Mouse (Mus musculus): ENCODE measurements around the gene Olfr774.
"Not testable (repeated sequence)": the region's sequence is repeated elsewhere in the genome, so short reads cannot be mapped to it uniquely, and the experiment has no call there.

Gene Olfr774

DNA sequence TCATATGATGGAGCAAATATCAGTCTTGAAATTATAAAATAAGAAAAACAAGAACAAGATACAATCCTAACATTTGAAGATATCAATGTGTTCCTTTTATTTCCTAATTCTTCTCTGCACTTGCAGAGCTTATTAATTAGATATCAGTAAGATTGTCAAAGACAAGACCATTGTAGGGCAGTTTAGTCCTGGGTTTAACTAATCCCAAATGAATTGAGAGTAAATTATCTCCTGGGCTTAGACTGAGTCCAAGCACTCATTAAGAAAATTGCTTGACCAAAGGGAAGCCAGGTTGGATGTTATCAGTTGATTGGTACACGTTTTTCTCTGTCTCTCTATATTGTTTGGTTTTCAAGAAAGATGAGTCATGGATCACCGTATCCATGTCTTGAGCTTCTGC lies at the start of gene Olfr774:
Gene Olfr774 (plus strand): TSS at position 301 of the 400 bp plus-strand sequence.
- no peak for DNase-seq (ENCODE audit: low spot score in 2 of 2)

DNA sequence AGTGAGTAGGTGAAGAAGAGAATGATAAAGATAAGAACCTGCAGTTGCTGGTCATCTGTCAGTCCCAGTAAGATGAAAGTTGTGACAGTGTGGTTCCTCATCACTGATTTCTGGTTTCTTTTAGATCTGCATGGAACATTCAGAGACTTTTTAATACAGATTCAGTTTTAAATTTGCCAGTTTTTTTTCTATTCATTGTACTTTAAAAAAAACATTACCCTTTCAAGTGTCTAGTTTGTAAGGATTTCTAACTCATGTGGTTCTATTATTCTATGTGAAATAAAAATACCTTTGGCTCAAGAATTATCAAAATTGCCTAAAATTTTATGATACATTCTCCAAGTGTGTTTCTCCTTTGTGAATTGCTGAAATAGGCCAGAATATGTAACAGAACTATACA lies 48.7 kb upstream of the Olfr774 start, which contains the start of gene Olfr773:
Gene Olfr773 (minus strand): TSS at position 101 of the 400 bp plus-strand sequence.
- DNase-seq (ENCODE audit: low spot score in 2 of 2): not testable (repeated sequence)

DNA sequence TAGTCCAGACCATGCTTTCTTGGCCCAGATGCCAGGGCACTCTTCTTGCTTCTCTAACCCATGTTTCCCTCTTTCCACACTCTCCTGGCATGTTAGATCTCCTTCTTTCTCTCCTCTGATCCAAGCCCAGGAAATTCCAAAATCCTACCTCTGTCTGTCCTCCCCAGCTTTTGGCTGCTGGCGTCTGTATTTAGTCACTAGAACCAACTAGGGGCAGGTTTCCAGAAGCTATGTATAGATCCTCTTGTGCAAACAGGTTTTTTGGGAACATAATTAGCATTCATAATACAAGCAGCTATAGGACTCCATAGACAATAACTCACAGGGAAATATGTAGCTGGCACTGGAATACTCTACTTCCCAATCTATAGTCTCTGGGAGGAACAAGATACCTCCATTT lies 5.3 kb upstream of the Olfr774 start:
- DNase-seq (ENCODE audit: low spot score in 2 of 2): no peak

DNA sequence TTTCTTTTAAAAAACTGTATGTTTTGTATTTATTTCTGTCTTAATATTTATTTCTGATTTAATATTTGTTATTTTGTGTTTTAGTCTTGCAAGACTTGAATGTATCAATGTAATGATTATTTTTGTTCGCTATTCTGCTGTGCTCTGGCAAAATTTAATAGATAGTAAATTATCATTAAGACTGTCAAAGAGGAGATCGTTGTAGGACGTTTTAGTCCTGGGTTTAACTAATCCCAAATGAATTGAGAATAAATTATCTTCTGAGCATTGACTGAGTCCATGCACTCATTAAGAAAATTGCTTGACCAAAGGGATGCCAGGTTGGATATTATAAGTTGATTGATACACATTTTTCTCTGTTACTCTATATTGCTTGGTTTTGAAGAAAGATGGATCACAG lies 12.1 kb downstream of the Olfr774 start, which contains the start of gene Olfr775:
Gene Olfr775 (plus strand): TSS at position 301 of the 400 bp plus-strand sequence.
- no peak for DNase-seq (ENCODE audit: low spot score in 2 of 2)

DNA sequence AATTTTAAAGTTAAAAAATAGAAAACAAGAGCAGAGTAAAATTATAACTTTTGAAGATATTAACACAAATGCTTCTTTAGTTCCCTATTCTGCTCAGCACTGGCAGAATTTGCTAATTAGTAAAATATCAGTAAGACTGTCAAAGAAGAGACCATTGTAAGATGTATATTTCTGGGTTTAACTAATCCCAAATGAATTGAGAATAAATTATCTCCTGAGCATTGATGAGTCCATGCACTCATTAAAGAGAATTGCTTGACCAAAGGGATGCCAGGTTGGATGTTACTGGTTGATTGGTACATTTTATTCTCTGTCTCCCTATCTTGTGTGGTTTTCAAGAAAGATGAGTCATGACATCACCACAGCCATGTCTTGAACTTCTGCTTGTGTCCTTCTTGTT lies 22.8 kb downstream of the Olfr774 start, which contains the start of gene Olfr776:
Gene Olfr776 (plus strand): TSS at position 301 of the 400 bp plus-strand sequence.
- DNase-seq (ENCODE audit: low spot score in 2 of 2): no peak

DNA sequence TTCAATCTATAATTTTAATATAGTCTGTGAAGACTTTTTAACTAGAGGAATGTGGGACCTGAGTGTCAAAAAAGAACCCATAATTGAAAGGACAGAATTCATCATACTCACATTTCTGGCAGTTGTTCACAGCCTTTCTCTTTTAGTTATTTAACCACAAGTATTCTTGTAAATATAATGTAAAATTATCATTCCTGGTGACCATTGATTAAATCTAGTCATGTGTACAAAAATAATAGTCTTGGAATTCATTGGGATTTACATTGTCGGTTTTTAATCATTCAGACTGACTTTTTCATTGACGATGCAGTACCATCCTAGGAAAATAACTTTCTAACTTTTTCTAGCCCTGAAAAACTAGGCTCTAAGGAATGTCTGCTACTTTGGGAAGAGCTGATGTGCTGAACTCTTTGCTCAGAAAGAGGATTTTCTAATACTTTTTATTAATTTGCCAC lies 35.1 kb downstream of the Olfr774 start, which contains the start of gene Olfr777:
Gene Olfr777 (minus strand): TSS at position 405 of the 455 bp plus-strand sequence.
- no peak for DNase-seq (ENCODE audit: low spot score in 2 of 2)
